Mouse (Mus musculus): ENCODE data around the gene Grik3. TPM values are rescaled to one million over a fixed set of nuclear protein-coding genes. Genes with fewer than 3 reads are reported as not detected.

Gene Grik3
- polyA plus RNA-seq, 1 experiment: not detected

DNA sequence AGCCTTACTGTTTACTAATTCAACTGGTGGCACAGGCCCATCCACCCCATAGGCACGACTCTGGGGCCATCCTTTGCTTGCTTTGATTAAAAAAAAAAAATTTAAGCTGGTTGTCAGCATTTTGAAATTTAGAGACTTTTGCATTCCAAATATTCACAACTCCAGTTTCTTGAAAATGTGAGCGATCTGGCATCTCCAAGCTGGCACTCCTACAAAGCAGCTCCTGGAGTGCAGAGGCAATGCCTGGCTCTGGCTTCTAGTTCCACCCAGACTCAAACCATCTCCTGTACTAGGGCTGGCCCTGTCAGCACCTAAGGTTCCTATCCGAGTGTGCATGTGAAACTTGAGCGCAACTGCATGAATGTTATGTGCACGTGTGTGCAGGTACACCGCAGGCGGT, 208.6 kb downstream of the Grik3 start:
- no peaks in the 10 kb centered on the region for H3K27me3 ChIP-seq (ENCODE audit: control insufficient read depth, insufficient read depth, insufficient read length)
- H3K4me3 ChIP-seq: no peak overlapping the region
- H3K4me2 ChIP-seq (ENCODE audit: low read depth): no peak overlapping the region
- H3K79me2 ChIP-seq (ENCODE audit: control insufficient read depth, insufficient read depth): no peaks in the 10 kb centered on the region
- no peak overlapping the region for H3ac ChIP-seq (ENCODE audit: control insufficient read depth, insufficient read length)
- no peaks in the 10 kb centered on the region for H3K36me3 ChIP-seq (ENCODE audit: control insufficient read depth, insufficient read depth)
- no peak for TF ChIP-seq CEBPB (IDR thresholded peaks at IDR 0.05; ENCODE audit: insufficient read depth, poor library complexity, severe bottlenecking)
- no peak for TF ChIP-seq TCF3 (IDR thresholded peaks at IDR 0.05; ENCODE audit: insufficient read length, low read depth)
- no peak for TF ChIP-seq POLR2A (IDR thresholded peaks at IDR 0.05; ENCODE audit: insufficient read length, low read depth)
- no peak for TF ChIP-seq MAX (IDR thresholded peaks at IDR 0.05; ENCODE audit: low read depth)
- no peak for TF ChIP-seq SRF (IDR thresholded peaks at IDR 0.05; ENCODE audit: control insufficient read depth, insufficient read length, low read depth)
- no peak for TF ChIP-seq POLR2AphosphoS2 (IDR thresholded peaks at IDR 0.05; ENCODE audit: insufficient read length, low read depth)
- no peak for TF ChIP-seq TCF12 (IDR thresholded peaks at IDR 0.05; ENCODE audit: insufficient read depth, poor library complexity, severe bottlenecking)
- no peak for TF ChIP-seq USF1 (IDR thresholded peaks at IDR 0.05; ENCODE audit: low read depth)
- TF ChIP-seq MYOD1 (IDR thresholded peaks at IDR 0.05; ENCODE audit: control insufficient read depth in 1 of 3, insufficient read length in 2 of 3, low read depth in 2 of 3): no peak
- TF ChIP-seq REST (IDR thresholded peaks at IDR 0.05; ENCODE audit: insufficient read depth, insufficient read length): no peak
- TF ChIP-seq MYOG (IDR thresholded peaks at IDR 0.05; ENCODE audit: control insufficient read depth in 1 of 3, insufficient read depth in 1 of 3, insufficient read length in 2 of 3, low read depth in 2 of 3): no peak
- TF ChIP-seq E2F4 (IDR thresholded peaks at IDR 0.05; ENCODE audit: insufficient read depth): no peak

DNA sequence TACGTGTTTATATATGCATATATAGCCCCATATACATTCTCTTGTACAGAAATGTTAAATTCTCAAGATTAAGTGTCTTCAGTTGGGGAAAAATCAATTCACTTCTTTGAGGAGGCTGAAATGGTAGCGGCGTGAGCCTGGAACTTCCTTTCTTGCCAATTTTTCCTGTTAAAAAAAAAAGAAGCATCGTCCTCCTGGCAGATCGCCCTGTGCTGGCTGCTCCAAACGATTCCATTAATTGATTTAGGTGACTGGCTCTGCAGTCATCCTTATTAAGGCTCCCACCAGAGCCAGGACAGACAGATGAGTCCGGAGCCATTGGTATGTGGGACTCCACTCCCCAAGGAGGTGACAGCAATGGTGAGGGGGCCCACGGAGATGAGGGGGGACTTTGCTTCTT, 209.8 kb downstream of the Grik3 start:
- no peaks in the 10 kb centered on the region for H3K27me3 ChIP-seq (ENCODE audit: control insufficient read depth, insufficient read depth, insufficient read length)

DNA sequence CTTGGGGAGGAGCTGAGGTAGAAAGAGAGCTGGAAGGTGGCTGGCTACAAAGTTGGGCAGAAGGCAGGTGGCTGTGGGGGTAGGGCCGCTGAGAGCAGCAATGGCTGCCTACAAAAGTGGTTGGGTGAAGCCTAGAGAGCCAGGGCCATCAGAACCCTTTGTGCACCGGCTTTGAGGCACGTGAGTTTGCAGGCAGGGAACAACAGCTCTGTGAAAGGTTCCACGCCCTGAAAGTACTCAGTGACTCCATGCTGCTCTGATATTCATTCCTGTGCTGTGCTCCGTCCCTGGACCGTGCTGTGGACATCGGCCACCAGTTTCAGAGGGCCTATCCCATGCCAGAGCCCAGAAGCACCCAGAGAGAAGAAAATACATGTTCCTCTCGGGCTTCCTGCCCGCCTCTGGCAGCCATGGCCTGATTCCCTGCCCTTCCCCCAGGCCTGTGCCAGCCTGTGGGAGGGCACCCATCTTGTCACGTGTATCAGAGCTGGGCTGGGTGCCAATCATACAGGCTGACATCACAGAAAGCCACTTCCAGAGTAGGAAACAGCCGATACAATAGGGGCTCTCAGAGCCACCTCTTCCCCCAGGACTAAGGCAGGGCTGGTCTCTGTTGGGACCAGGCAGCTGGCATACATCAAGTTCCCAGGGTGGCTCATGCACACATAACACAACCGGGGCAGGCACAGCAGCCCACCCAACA, 212.3 kb downstream of the Grik3 start:
- no peak for TF ChIP-seq TCF12 (IDR thresholded peaks at IDR 0.05; ENCODE audit: insufficient read depth, poor library complexity, severe bottlenecking)
- TF ChIP-seq MAX (IDR thresholded peaks at IDR 0.05; ENCODE audit: low read depth): no peak
- TF ChIP-seq REST (IDR thresholded peaks at IDR 0.05; ENCODE audit: insufficient read depth, insufficient read length): no peak
- TF ChIP-seq POLR2A (IDR thresholded peaks at IDR 0.05; ENCODE audit: insufficient read length, low read depth): no peak
- no peak for TF ChIP-seq SRF (IDR thresholded peaks at IDR 0.05; ENCODE audit: control insufficient read depth, insufficient read length, low read depth)
- no peak for TF ChIP-seq MYOD1 (IDR thresholded peaks at IDR 0.05; ENCODE audit: control insufficient read depth in 1 of 3, insufficient read length in 2 of 3, low read depth in 2 of 3)
- TF ChIP-seq USF1 (IDR thresholded peaks at IDR 0.05; ENCODE audit: low read depth): no peak
- no peak for TF ChIP-seq TCF3 (IDR thresholded peaks at IDR 0.05; ENCODE audit: insufficient read length, low read depth)
- no peak for TF ChIP-seq CEBPB (IDR thresholded peaks at IDR 0.05; ENCODE audit: insufficient read depth, poor library complexity, severe bottlenecking)
- no peak for TF ChIP-seq E2F4 (IDR thresholded peaks at IDR 0.05; ENCODE audit: insufficient read depth)
- no peak overlapping the region for H3K4me3 ChIP-seq
- H3K27me3 ChIP-seq (ENCODE audit: control insufficient read depth, insufficient read depth, insufficient read length): no peaks in the 10 kb centered on the region
- H3ac ChIP-seq (ENCODE audit: control insufficient read depth, insufficient read length): no peak overlapping the region
- no peak overlapping the region for H3K4me2 ChIP-seq (ENCODE audit: low read depth)
- no peaks in the 10 kb centered on the region for H3K36me3 ChIP-seq (ENCODE audit: control insufficient read depth, insufficient read depth)
- H3K79me2 ChIP-seq (ENCODE audit: control insufficient read depth, insufficient read depth): no peaks in the 10 kb centered on the region

More for the DNA sequence above, 209.8 kb downstream of the Grik3 start:
- Histone ChIP-seq H3K36me3 (ENCODE audit: control insufficient read depth, insufficient read depth) (no peaks in the 10 kb centered on the region), H3K79me2 (ENCODE audit: control insufficient read depth, insufficient read depth) (no peaks in the 10 kb centered on the region), H3ac (ENCODE audit: control insufficient read depth, insufficient read length) (no peak overlapping the region), H3K4me2 (ENCODE audit: low read depth) (no peak overlapping the region), H3K4me3 (no peak overlapping the region)
- TF ChIP-seq USF1 (IDR thresholded peaks at IDR 0.05; ENCODE audit: low read depth) (no peak), MYOG (IDR thresholded peaks at IDR 0.05; ENCODE audit: control insufficient read depth in 1 of 3, insufficient read depth in 1 of 3, insufficient read length in 2 of 3, low read depth in 2 of 3) (no peak), POLR2AphosphoS2 (IDR thresholded peaks at IDR 0.05; ENCODE audit: insufficient read length, low read depth) (no peak), CEBPB (IDR thresholded peaks at IDR 0.05; ENCODE audit: insufficient read depth, poor library complexity, severe bottlenecking) (no peak), TCF12 (IDR thresholded peaks at IDR 0.05; ENCODE audit: insufficient read depth, poor library complexity, severe bottlenecking) (no peak), REST (IDR thresholded peaks at IDR 0.05; ENCODE audit: insufficient read depth, insufficient read length) (no peak), TCF3 (IDR thresholded peaks at IDR 0.05; ENCODE audit: insufficient read length, low read depth) (no peak), SRF (IDR thresholded peaks at IDR 0.05; ENCODE audit: control insufficient read depth, insufficient read length, low read depth) (no peak), E2F4 (IDR thresholded peaks at IDR 0.05; ENCODE audit: insufficient read depth) (no peak), MYOD1 (IDR thresholded peaks at IDR 0.05; ENCODE audit: control insufficient read depth in 1 of 3, insufficient read length in 2 of 3, low read depth in 2 of 3) (no peak), MAX (IDR thresholded peaks at IDR 0.05; ENCODE audit: low read depth) (no peak), POLR2A (IDR thresholded peaks at IDR 0.05; ENCODE audit: insufficient read length, low read depth) (no peak)

DNA sequence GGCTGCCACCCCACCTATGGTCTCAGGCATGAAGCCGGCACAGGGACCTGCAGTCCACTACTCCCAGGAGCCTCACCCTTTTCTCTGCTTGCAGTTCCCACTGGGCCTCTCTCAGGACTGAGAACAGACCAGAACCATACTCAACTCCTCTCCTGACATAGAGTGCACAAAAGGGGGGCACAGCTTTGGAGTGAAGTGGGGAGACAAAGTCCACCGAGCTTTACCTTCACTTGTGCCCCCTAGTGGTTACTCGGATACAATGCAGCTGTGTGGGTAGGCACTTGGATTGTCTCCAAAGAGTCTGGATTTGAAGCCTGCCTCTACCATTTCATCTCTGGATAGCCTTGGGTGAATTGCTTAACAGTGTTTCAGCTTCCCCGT, 212.8 kb downstream of the Grik3 start:
- Histone ChIP-seq H3ac (ENCODE audit: control insufficient read depth, insufficient read length) (no peak overlapping the region), H3K36me3 (ENCODE audit: control insufficient read depth, insufficient read depth) (no peaks in the 10 kb centered on the region), H3K4me2 (ENCODE audit: low read depth) (no peak overlapping the region), H3K27me3 (ENCODE audit: control insufficient read depth, insufficient read depth, insufficient read length) (no peaks in the 10 kb centered on the region), H3K79me2 (ENCODE audit: control insufficient read depth, insufficient read depth) (no peaks in the 10 kb centered on the region), H3K4me3 (no peak overlapping the region)
- TF ChIP-seq TCF3 (IDR thresholded peaks at IDR 0.05; ENCODE audit: insufficient read length, low read depth) (no peak), SRF (IDR thresholded peaks at IDR 0.05; ENCODE audit: control insufficient read depth, insufficient read length, low read depth) (no peak), MAX (IDR thresholded peaks at IDR 0.05; ENCODE audit: low read depth) (no peak), MYOD1 (IDR thresholded peaks at IDR 0.05; ENCODE audit: control insufficient read depth in 1 of 3, insufficient read length in 2 of 3, low read depth in 2 of 3) (no peak), MYOG (IDR thresholded peaks at IDR 0.05; ENCODE audit: control insufficient read depth in 1 of 3, insufficient read depth in 1 of 3, insufficient read length in 2 of 3, low read depth in 2 of 3) (no peak), CEBPB (IDR thresholded peaks at IDR 0.05; ENCODE audit: insufficient read depth, poor library complexity, severe bottlenecking) (no peak), POLR2AphosphoS2 (IDR thresholded peaks at IDR 0.05; ENCODE audit: insufficient read length, low read depth) (no peak), TCF12 (IDR thresholded peaks at IDR 0.05; ENCODE audit: insufficient read depth, poor library complexity, severe bottlenecking) (no peak), REST (IDR thresholded peaks at IDR 0.05; ENCODE audit: insufficient read depth, insufficient read length) (no peak), POLR2A (IDR thresholded peaks at IDR 0.05; ENCODE audit: insufficient read length, low read depth) (no peak), E2F4 (IDR thresholded peaks at IDR 0.05; ENCODE audit: insufficient read depth) (no peak), USF1 (IDR thresholded peaks at IDR 0.05; ENCODE audit: low read depth) (no peak)
